Mouse (Mus musculus) thymus, adult 2 months (tissue): ENCODE results near the gene Zdhhc20. TPM values are rescaled to one million over a fixed set of nuclear protein-coding genes. Genes with fewer than 3 reads are reported as not detected.

Source experiments
- DNase-seq: peaks from one replicate; pipeline ENCODE4 v3.0.0; 2021
- H3K27ac ChIP-seq: fragments of 200-500 bp; 2 replicates; pipeline ENCODE4 v1.5.1; 2012; ENCODE audit warnings: low read length, control low read depth; ENCODE audit not compliant: control insufficient read depth, insufficient read depth
- H3K27me3 ChIP-seq: fragments of 200-500 bp; 2 replicates; pipeline ENCODE4 v1.6.1; 2012; ENCODE audit warnings: mild to moderate bottlenecking, low read length, moderate library complexity, mixed read lengths; ENCODE audit not compliant: control insufficient read depth, insufficient read depth
- H3K36me3 ChIP-seq: fragments of 200-500 bp; 2 replicates; pipeline ENCODE4 v1.6.1; 2012; ENCODE audit warnings: mild to moderate bottlenecking, low read length, moderate library complexity; ENCODE audit not compliant: control insufficient read depth, insufficient read depth
- H3K4me1 ChIP-seq: fragments of 200-500 bp; replicated peaks from 2 replicates; pipeline ENCODE4 v1.6.1; 2012; ENCODE audit warnings: low read length; ENCODE audit not compliant: control insufficient read depth, insufficient read depth
- H3K4me3 ChIP-seq: fragments of 200-500 bp; 2 replicates; pipeline ENCODE4 v1.5.1; 2012; ENCODE audit warnings: mild to moderate bottlenecking, low read length, control low read depth, moderate library complexity; ENCODE audit not compliant: control insufficient read depth, insufficient read depth
- CTCF ChIP-seq: fragments of 200-500 bp; IDR thresholded peaks from 2 replicates; pipeline ENCODE4 v1.5.1; 2012; ENCODE audit warnings: mild to moderate bottlenecking, control low read depth, low read length, moderate library complexity, borderline replicate concordance; ENCODE audit not compliant: control insufficient read depth, poor library complexity, insufficient read depth; ENCODE audit errors: extremely low read depth
- POLR2A ChIP-seq: fragments of 200-500 bp; IDR thresholded peaks from 2 replicates; pipeline ENCODE4 v1.6.1; 2012; ENCODE audit warnings: mild to moderate bottlenecking, low read length, control low read depth, moderate library complexity; ENCODE audit not compliant: control insufficient read depth, poor library complexity, insufficient read depth; ENCODE audit errors: extremely low read depth
- WGBS: fragments of 180-500 bp; shearing (Covaris S2); methylation state at CpG from one replicate; pipeline ENCODE4 v1.1.7; 2018; 5-methylcytosine and 5-hydroxymethylcytosine counted together
- polyA plus RNA-seq: library from polyadenylated mRNA; depleted of rRNA; stranded (reverse); fragments of >200 nt; gene quantifications from 2 replicates; pipeline ENCODE4 v1.2.3, GENCODE M21; 2012; rRNA removed

Zdhhc20 gene
- 11.0 and 12.4 TPM in 2 replicates for polyA plus RNA-seq

DNA sequence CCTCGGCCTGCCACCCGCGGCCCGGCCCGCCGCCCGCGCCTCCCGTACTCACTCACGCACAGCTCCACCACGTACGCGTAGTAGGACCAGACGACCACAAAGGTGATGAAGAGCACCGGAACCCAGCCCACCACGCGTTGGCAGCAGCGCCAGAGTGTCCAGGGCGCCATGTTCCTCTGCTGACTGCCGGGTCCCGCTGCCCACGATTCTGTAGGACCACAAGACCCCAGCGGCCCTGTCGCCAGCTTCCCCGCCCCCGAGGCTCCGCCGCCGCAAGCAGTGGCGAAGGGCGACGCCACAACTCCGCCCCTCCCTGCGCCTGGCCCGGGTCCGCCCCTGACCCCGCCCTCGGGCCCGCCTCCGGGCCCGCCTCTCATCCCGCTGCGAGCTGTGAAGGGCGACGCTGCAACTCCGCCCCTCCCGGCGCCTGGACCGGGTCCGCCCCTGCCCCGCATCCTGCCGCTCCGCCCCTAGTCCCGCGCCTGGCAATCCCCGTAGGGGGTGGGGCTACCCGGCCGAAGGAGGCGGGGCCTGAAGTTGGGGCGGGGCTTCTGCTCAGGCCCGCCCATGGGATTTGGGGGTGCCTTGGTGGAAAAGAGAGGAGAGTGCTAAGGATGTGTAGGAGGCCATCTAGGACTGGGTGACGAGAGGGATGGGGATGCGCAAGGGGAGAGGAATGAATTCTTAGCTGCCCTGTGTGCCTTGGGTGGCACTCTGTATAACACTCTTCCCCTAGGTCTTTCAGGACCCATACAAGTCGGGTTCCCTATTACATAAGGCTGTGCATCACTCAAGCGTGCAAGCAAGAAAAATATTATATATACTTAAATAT is at the start of gene Zdhhc20:
TSS of gene Zdhhc20 (minus strand) at position 266 of the 832 bp plus-strand sequence.
- TF ChIP-seq CTCF: no peak
- peak; percentile 80 for TF ChIP-seq POLR2A
- Histone ChIP-seq H3K27me3 (no peaks in the 10 kb centered on the region), H3K4me1 (peaks cover 7% of the 10 kb centered on the region), H3K36me3 (no peaks in the 10 kb centered on the region), H3K4me3 (peak within 1 kb of the TSS; percentile 90), H3K27ac (peak within 1 kb of the TSS; percentile 9; the same call in 1 of the 2 replicates)
- 4% methylated on average over 64 of the region's 65 CpGs for WGBS
- DNase-seq: peak; percentile 96

DNA sequence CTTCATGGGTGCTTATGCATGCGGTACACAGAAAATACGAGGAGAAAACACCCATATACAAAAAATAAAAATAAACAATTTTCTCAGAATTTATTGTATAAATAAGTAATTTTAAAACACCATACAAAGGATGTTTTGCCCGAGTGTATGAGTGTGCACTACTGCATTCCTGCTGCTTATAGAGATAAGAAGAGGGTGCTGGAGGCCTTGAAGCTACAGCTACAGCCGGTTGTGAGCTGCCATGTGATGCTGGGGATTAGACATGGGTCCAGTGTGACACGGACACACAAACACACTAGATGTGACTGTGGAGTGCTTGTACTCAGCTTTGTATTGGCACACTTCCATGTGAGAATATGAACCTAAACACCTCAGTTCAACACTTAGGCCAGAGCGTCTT is 47.2 kb upstream of the Zdhhc20 start:
- no peak overlapping the region for H3K4me3 ChIP-seq
- no peaks in the 10 kb centered on the region for H3K4me1 ChIP-seq
- no peaks in the 10 kb centered on the region; the same call in 1 of the 2 replicates for H3K36me3 ChIP-seq
- no peak for TF ChIP-seq CTCF
- TF ChIP-seq POLR2A: no peak
- H3K27me3 ChIP-seq: no peaks in the 10 kb centered on the region
- WGBS: 97% methylated on average over 6 of the region's 6 CpGs
- no peak for DNase-seq
- no peak overlapping the region for H3K27ac ChIP-seq

DNA sequence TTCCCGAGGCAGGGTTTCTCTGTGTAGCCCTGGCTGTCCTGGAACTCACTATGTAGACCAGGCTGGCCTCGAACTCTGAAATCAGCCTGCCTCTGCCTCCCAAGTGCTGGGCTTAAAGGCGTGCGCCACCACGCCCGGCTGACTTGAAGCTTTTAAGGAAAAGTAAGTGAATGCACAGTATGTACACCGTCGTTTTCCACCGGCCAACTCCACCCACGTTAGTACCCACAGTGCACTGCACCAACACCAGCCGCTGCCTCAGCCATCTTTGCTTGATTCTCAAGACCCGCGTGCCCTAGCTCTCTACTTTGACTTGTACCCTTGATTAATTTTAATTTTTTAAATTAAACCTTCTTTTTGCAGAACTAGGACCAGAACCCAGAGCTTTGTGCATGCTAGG is 44.6 kb upstream of the Zdhhc20 start:
- no peak overlapping the region for H3K27ac ChIP-seq
- no peak for DNase-seq
- no peaks in the 10 kb centered on the region for H3K27me3 ChIP-seq
- no peak overlapping the region for H3K4me3 ChIP-seq
- no peaks in the 10 kb centered on the region; the same call in 1 of the 2 replicates for H3K36me3 ChIP-seq
- H3K4me1 ChIP-seq: no peaks in the 10 kb centered on the region
- WGBS: 97% methylated on average over 13 of the region's 13 CpGs
- no peak for TF ChIP-seq CTCF
- TF ChIP-seq POLR2A: no peak

DNA sequence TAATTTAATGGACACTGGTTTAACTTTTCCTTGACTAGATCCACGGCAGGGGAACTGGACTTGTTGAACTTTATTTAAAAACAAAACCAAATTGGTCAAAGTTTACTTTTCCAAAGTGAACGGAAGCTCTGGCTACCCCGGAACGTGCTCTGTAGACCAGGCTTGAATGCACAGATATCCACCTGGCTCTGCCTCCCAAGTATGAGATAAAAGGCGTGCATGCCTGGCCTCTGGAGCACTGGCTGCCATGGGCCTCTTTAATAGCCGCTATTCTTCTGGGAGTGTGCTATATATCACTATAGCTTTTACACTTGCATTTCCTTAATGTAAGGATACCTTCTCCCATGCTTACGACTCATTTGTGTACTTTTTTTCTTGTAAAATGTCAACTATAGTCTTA is 43.5 kb upstream of the Zdhhc20 start:
- no peak overlapping the region for H3K27ac ChIP-seq
- DNase-seq: no peak
- H3K4me1 ChIP-seq: no peaks in the 10 kb centered on the region
- no peaks in the 10 kb centered on the region; the same call in 1 of the 2 replicates for H3K36me3 ChIP-seq
- no peak overlapping the region for H3K4me3 ChIP-seq
- WGBS: 97% methylated on average over 7 of the region's 7 CpGs
- TF ChIP-seq POLR2A (no peak), CTCF (no peak)
- H3K27me3 ChIP-seq: no peaks in the 10 kb centered on the region

DNA sequence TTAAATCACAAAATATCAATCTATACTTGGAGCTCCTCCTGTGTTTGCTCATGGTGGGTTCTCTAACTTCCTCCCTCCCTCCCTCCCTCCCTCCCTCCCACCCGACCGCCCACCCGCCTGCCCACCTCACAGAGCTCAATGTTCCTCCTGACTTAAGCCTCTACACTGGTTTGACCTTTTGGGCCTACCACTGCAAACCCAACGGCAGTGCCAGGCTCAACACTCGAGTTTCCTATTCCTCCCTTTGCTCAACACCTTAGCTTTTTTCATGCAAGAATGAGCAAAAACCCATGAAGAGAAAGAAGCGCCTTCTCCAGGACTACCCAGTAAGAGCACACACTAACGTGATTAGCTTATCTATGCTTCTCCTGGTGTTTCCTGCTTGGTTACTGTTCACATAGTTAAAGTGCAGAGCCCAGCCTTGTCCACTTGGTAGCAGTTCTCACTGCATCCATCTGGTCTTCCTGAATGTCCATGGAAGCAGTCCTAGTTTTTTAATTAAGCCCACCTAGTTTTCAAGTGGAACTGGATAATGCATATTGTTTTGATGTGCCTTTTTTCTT is 42.9 kb upstream of the Zdhhc20 start:
- H3K4me3 ChIP-seq: no peak overlapping the region
- no peaks in the 10 kb centered on the region; the same call in 1 of the 2 replicates for H3K36me3 ChIP-seq
- H3K4me1 ChIP-seq: no peaks in the 10 kb centered on the region
- no peak for DNase-seq
- TF ChIP-seq POLR2A: no peak
- no peak for TF ChIP-seq CTCF
- 77% methylated on average over 7 of the region's 7 CpGs for WGBS
- no peaks in the 10 kb centered on the region for H3K27me3 ChIP-seq
- H3K27ac ChIP-seq: no peak overlapping the region

DNA sequence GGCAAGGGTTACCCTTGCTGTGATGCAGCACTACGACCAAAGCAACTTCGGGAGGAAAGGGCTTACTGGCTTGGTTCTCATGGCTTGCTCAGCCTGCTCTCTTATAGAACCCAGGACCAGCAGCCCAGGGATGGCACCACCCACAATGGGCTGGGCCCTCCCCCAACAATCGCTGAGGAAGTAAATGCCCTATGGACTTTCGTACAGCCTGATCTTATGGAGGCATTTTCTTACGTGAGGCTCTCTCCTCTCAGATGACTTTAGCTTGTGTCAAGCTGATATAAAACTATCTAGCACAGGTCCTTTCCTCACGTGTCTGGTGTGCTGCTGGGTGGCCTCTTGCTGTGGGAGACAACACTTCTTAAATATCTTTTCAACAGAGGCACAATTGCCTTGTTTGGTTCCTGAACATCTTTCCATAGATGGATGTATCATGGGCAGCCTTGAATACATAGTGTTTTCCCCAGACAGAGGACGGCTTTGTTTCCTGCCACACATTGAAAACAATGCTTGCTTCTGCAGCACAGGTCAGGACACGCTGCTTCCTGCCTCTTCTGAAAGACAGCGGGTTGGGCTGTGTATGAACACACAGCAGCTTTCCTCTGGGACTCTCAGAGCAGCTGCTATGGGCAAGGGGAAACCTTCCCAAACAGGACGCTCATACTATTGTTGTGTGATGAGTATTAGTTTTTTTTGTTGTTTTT is 31.5 kb upstream of the Zdhhc20 start:
- no peak for DNase-seq
- WGBS: 87% methylated on average over 10 of the region's 10 CpGs
- H3K27ac ChIP-seq: no peak overlapping the region

More for the DNA sequence above, 31.5 kb upstream of the Zdhhc20 start:
- no peak overlapping the region for H3K4me3 ChIP-seq
- TF ChIP-seq POLR2A: no peak
- no peak for TF ChIP-seq CTCF
- peaks cover 3% of the 10 kb centered on the region for H3K36me3 ChIP-seq
- H3K27me3 ChIP-seq: no peaks in the 10 kb centered on the region
- no peaks in the 10 kb centered on the region for H3K4me1 ChIP-seq
